Mouse (Mus musculus) bone marrow macrophage, adult 2 months (primary cell): ENCODE data around the gene Bcl9l.

Experiments
- CTCF ChIP-seq: IDR thresholded peaks from 2 replicates; pipeline ENCODE4 v1.5.1; 2012; ENCODE audit warnings: low read depth, mild to moderate bottlenecking, low read length, moderate library complexity
- POLR2A ChIP-seq: IDR thresholded peaks from 2 replicates; pipeline ENCODE4 v1.6.1; 2012; ENCODE audit warnings: mild to moderate bottlenecking, low read depth, low read length, borderline replicate concordance

- TF ChIP-seq POLR2A (no peak), CTCF (peak; percentile 81)
Observed at GRCm38 (mm10) chr9:44477339-44478228, 5.0 kb upstream of the Bcl9l start.
